Mouse (Mus musculus) ovary, adult 2 months (tissue): ENCODE measurements around the gene Adh6a. TPM values are rescaled to one million over a fixed set of nuclear protein-coding genes. Genes with fewer than 3 reads are reported as not detected.

ENCODE experiments used
- polyA plus RNA-seq: library from polyadenylated mRNA; depleted of rRNA; stranded (reverse); fragments of >200 nt; gene quantifications from 2 replicates; pipeline ENCODE4 v1.2.3, GENCODE M21; 2012; rRNA removed

The Adh6a gene
- polyA plus RNA-seq: not detected in 2 replicates

GRCm38 (mm10) chr3:138312965-138313364 is at the start of gene Adh6a:
Adh6a (plus strand) TSS chr3:138313286.

GRCm38 (mm10) chr3:138341471-138341870 is 28.4 kb downstream of the Adh6a start, which contains the start of gene Adh6b:
Adh6b (plus strand) TSS chr3:138341775.

Other genes with a start within 250 kb of the Adh6a start
- gene 1110002E22Rik, start 248.2 kb upstream of the Adh6a start, polyA plus RNA-seq: 2.2 and 3.4 TPM in 2 replicates
- not detected in 2 replicates for gene Gm5105, start 245.9 kb upstream of the Adh6a start, polyA plus RNA-seq
- 1.1 and 1.3 TPM in 2 replicates for gene Trmt10a, start 169.8 kb upstream of the Adh6a start, polyA plus RNA-seq
- gene Mttp, start 168.3 kb upstream of the Adh6a start, polyA plus RNA-seq: 1.4 and 1.6 TPM in 2 replicates
- gene 4930579F01Rik, start 119.5 kb upstream of the Adh6a start, polyA plus RNA-seq: not detected in 2 replicates
- gene Adh7, start 95.5 kb upstream of the Adh6a start, polyA plus RNA-seq: 0.44 and 0.70 TPM in 2 replicates
- gene Adh1, start 52.3 kb upstream of the Adh6a start, polyA plus RNA-seq: 288 and 361 TPM in 2 replicates
- gene Adh6b, start 28.5 kb downstream of the Adh6a start, polyA plus RNA-seq: 0.07 TPM in 1 of 2 replicates, not detected in the other
- gene Adh4, start 102.2 kb downstream of the Adh6a start, polyA plus RNA-seq: not detected in 2 replicates
- 29.5 and 34.4 TPM in 2 replicates for gene Adh5, start 129.8 kb downstream of the Adh6a start, polyA plus RNA-seq
- gene Metap1, start 176.2 kb downstream of the Adh6a start, polyA plus RNA-seq: 10.5 and 14.0 TPM in 2 replicates
- gene Eif4e, start 212.9 kb downstream of the Adh6a start, polyA plus RNA-seq: 6.4 and 14.6 TPM in 2 replicates